Mouse (Mus musculus) midbrain, embryonic 16.5 days (tissue): ENCODE data around the gene Nexmif. TPM values are rescaled to one million over a fixed set of nuclear protein-coding genes. Genes with fewer than 3 reads are reported as not detected.

Experiments
- ATAC-seq: fragments of 200-750 bp; cut with Nextera tagmentation; 2 replicates; pipeline ENCODE4 v1.8.0; 2017; ENCODE audit warnings: moderate TSS enrichment
- H3K27ac ChIP-seq: fragments of 300-500 bp; sonication (generic); 2 replicates; pipeline ENCODE4 v1.5.1; 2014; ENCODE audit warnings: mild to moderate bottlenecking, low read length, mixed read lengths
- H3K27me3 ChIP-seq: fragments of 300-500 bp; sonication (generic); 2 replicates; pipeline ENCODE4 v1.6.1; 2014; ENCODE audit warnings: low read depth, low read length, mixed read lengths; ENCODE audit not compliant: control insufficient read depth, insufficient read depth
- H3K36me3 ChIP-seq: fragments of 300-500 bp; sonication (generic); 2 replicates; pipeline ENCODE4 v1.6.1; 2014; ENCODE audit warnings: mild to moderate bottlenecking, low read length, moderate library complexity, mixed read lengths; ENCODE audit not compliant: control insufficient read depth, insufficient read depth
- H3K4me1 ChIP-seq: fragments of 300-500 bp; sonication (generic); 2 replicates; pipeline ENCODE4 v1.6.1; 2014; ENCODE audit warnings: mild to moderate bottlenecking, low read length, mixed read lengths; ENCODE audit not compliant: control insufficient read depth, insufficient read depth
- H3K4me2 ChIP-seq: fragments of 300-500 bp; sonication (generic); 2 replicates; pipeline ENCODE4 v1.6.1; 2014; ENCODE audit warnings: mild to moderate bottlenecking, low read length, mixed read lengths
- H3K4me3 ChIP-seq: fragments of 300-500 bp; sonication (generic); 2 replicates; pipeline ENCODE4 v1.5.1; 2014; ENCODE audit warnings: low read depth, mild to moderate bottlenecking, low read length, moderate library complexity, mixed read lengths
- H3K9ac ChIP-seq: fragments of 300-500 bp; sonication (generic); 2 replicates; pipeline ENCODE4 v1.6.1; 2014; ENCODE audit warnings: low read depth, low read length, mixed read lengths
- H3K9me3 ChIP-seq: fragments of 300-500 bp; sonication (generic); replicated peaks from 2 replicates; pipeline ENCODE4 v1.6.1; 2014; ENCODE audit warnings: mild to moderate bottlenecking, low read length, mixed read lengths; ENCODE audit not compliant: control insufficient read depth, poor library complexity, severe bottlenecking
- WGBS: fragments of 180-500 bp; shearing (Covaris S2); extraction: QIAGEN DNeasy Blood & Tissue Kit; methylation state at CpG from one replicate; pipeline ENCODE4 v1.1.7; 2014; 5-methylcytosine and 5-hydroxymethylcytosine counted together
- polyA plus RNA-seq: library from polyadenylated mRNA; unstranded; fragments of >200 nt; fragmentation: Nextera tagmentation; extraction: Ambion mirVana; gene quantifications from 2 replicates; pipeline ENCODE4 v1.2.1, GENCODE M21; 2015

Gene Nexmif
- polyA plus RNA-seq: 19.2 and 21.9 TPM in 2 replicates

- Histone ChIP-seq H3K4me3 (peak within 1 kb of the TSS; percentile 63), H3K27ac (peak within 1 kb of the TSS; percentile 97), H3K4me2 (peak within 1 kb of the TSS; percentile 58), H3K9ac (peak within 1 kb of the TSS; percentile 86), H3K27me3 (no peaks in the 10 kb centered on the region; the same call in 1 of the 2 replicates), H3K36me3 (no peaks in the 10 kb centered on the region), H3K9me3 (no peaks in the 10 kb centered on the region), H3K4me1 (no peaks in the 10 kb centered on the region)
- ATAC-seq: peak; percentile 90
- WGBS: 35% methylated on average over 36 of the region's 70 CpGs
Observed at GRCm38 (mm10) chrX:104200736-104201591, at the start of gene Nexmif. Gene Nexmif, minus strand, starts transcription at chrX:104201185.

GRCm38 (mm10) chrX:104208701-104209100, 7.7 kb upstream of the Nexmif start:
- H3K36me3 ChIP-seq: no peaks in the 10 kb centered on the region
- no peak overlapping the region for H3K4me3 ChIP-seq
- WGBS: 78% methylated on average over 2 of the region's 2 CpGs
- H3K9me3 ChIP-seq: no peaks in the 10 kb centered on the region
- no peak for ATAC-seq
- H3K27me3 ChIP-seq: no peaks in the 10 kb centered on the region; the same call in none of the 2 replicates
- H3K4me2 ChIP-seq: no peak overlapping the region
- no peaks in the 10 kb centered on the region for H3K4me1 ChIP-seq
- H3K9ac ChIP-seq: no peak overlapping the region
- H3K27ac ChIP-seq: no peak overlapping the region

GRCm38 (mm10) chrX:104201592-104202139, 681 bp upstream of the Nexmif start:
- Histone ChIP-seq H3K4me2 (peak overlapping the region; percentile 58), H3K36me3 (no peaks in the 10 kb centered on the region), H3K4me3 (peak overlapping the region; percentile 63), H3K4me1 (no peaks in the 10 kb centered on the region), H3K9me3 (no peaks in the 10 kb centered on the region), H3K27me3 (no peaks in the 10 kb centered on the region), H3K9ac (peak overlapping the region; percentile 86), H3K27ac (peak overlapping the region; percentile 97)
- WGBS: 29% methylated on average over 21 of the region's 21 CpGs
- peak; percentile 76 for ATAC-seq

- Histone ChIP-seq H3K9me3 (no peaks in the 10 kb centered on the region), H3K9ac (peak overlapping the region; percentile 86), H3K27me3 (no peaks in the 10 kb centered on the region; the same call in 1 of the 2 replicates), H3K36me3 (no peaks in the 10 kb centered on the region), H3K4me3 (peak overlapping the region; percentile 63), H3K4me1 (no peaks in the 10 kb centered on the region), H3K4me2 (peak overlapping the region; percentile 54), H3K27ac (peak overlapping the region; percentile 97)
- 23% methylated on average over 12 of the region's 37 CpGs for whole genome bisulfite sequencing
- peak; percentile 61 for ATAC-seq
Observed at GRCm38 (mm10) chrX:104200388-104200735, 623 bp downstream of the Nexmif start.

- Histone ChIP-seq H3K9me3 (no peaks in the 10 kb centered on the region), H3K4me1 (no peaks in the 10 kb centered on the region), H3K4me2 (peak overlapping the region; percentile 54), H3K27ac (peak overlapping the region; percentile 97), H3K27me3 (no peaks in the 10 kb centered on the region; the same call in 1 of the 2 replicates), H3K9ac (peak overlapping the region; percentile 86), H3K36me3 (no peaks in the 10 kb centered on the region), H3K4me3 (peak overlapping the region; percentile 63)
- ATAC-seq: no peak; the same call in 1 of the 2 replicates
- WGBS: 17% methylated on average over 46 of the region's 100 CpGs
Observed at GRCm38 (mm10) chrX:104199611-104200387, 1.2 kb downstream of the Nexmif start.

GRCm38 (mm10) chrX:104199070-104199469, 1.9 kb downstream of the Nexmif start:
- Histone ChIP-seq H3K27ac (no peak overlapping the region), H3K9ac (peak overlapping the region; percentile 86; the same call in 1 of the 2 replicates), H3K4me3 (peak overlapping the region; percentile 63), H3K27me3 (no peaks in the 10 kb centered on the region; the same call in 1 of the 2 replicates), H3K36me3 (no peaks in the 10 kb centered on the region), H3K4me2 (peak overlapping the region; percentile 54), H3K9me3 (no peaks in the 10 kb centered on the region), H3K4me1 (no peaks in the 10 kb centered on the region)
- 41% methylated on average over 5 of the region's 5 CpGs for WGBS
- ATAC-seq: no peak

- WGBS: 46% methylated on average over 5 of the region's 5 CpGs
- Histone ChIP-seq H3K4me1 (no peaks in the 10 kb centered on the region), H3K36me3 (no peaks in the 10 kb centered on the region), H3K9me3 (no peaks in the 10 kb centered on the region), H3K4me3 (no peak overlapping the region), H3K9ac (no peak overlapping the region), H3K27ac (no peak overlapping the region), H3K4me2 (no peak overlapping the region; the same call in 1 of the 2 replicates), H3K27me3 (no peaks in the 10 kb centered on the region; the same call in 1 of the 2 replicates)
- no peak for ATAC-seq
Observed at GRCm38 (mm10) chrX:104196561-104196960, 4.4 kb downstream of the Nexmif start.

- Histone ChIP-seq H3K9me3 (no peaks in the 10 kb centered on the region), H3K4me2 (no peak overlapping the region), H3K27ac (no peak overlapping the region), H3K27me3 (no peaks in the 10 kb centered on the region), H3K36me3 (no peaks in the 10 kb centered on the region), H3K4me1 (no peaks in the 10 kb centered on the region), H3K9ac (no peak overlapping the region), H3K4me3 (no peak overlapping the region)
- ATAC-seq: no peak
- 15% methylated on average over 2 of the region's 2 CpGs for WGBS
Observed at GRCm38 (mm10) chrX:104179257-104179656, 21.7 kb downstream of the Nexmif start.
